Mouse (Mus musculus) hindbrain, postnatal 0 days (tissue): Measurements from ENCODE around the gene Tenm2. TPM values are rescaled to one million over a fixed set of nuclear protein-coding genes. Genes with fewer than 3 reads are reported as not detected.

Experiments used
- ATAC-seq: fragments of 200-750 bp; cut with Nextera tagmentation; 2 replicates; pipeline ENCODE4 v1.8.0; 2017; ENCODE audit warnings: mild to moderate bottlenecking, moderate TSS enrichment, moderate library complexity
- DNase-seq: peaks from one replicate; pipeline ENCODE4 v3.0.0-alpha.2; 2015; ENCODE audit warnings: low spot score
- H3K27ac ChIP-seq: fragments of 300-500 bp; sonication (generic); 2 replicates; pipeline ENCODE4 v1.5.1; 2014; ENCODE audit warnings: mild to moderate bottlenecking
- H3K27me3 ChIP-seq: fragments of 300-500 bp; sonication (generic); 2 replicates; pipeline ENCODE4 v1.6.1; 2014; ENCODE audit warnings: low read length, mixed read lengths; ENCODE audit not compliant: insufficient read depth
- H3K36me3 ChIP-seq: fragments of 300-500 bp; sonication (generic); 2 replicates; pipeline ENCODE4 v1.6.1; 2014; ENCODE audit warnings: low read length, mixed read lengths; ENCODE audit not compliant: insufficient read depth
- H3K4me1 ChIP-seq: fragments of 300-500 bp; sonication (generic); 2 replicates; pipeline ENCODE4 v1.6.1; 2014; ENCODE audit warnings: antibody characterized with exemption, low read length, mixed read lengths; ENCODE audit not compliant: insufficient read depth
- H3K4me2 ChIP-seq: fragments of 300-500 bp; sonication (generic); 2 replicates; pipeline ENCODE4 v1.6.1; 2014; ENCODE audit warnings: low read depth, mild to moderate bottlenecking, low read length, moderate library complexity, mixed read lengths
- H3K4me3 ChIP-seq: fragments of 300-500 bp; sonication (generic); 2 replicates; pipeline ENCODE4 v1.5.1; 2014; ENCODE audit warnings: low read length
- H3K9ac ChIP-seq: fragments of 300-500 bp; sonication (generic); replicated peaks from 2 replicates; pipeline ENCODE4 v1.6.1; 2014; ENCODE audit warnings: mild to moderate bottlenecking, low read length, moderate library complexity, mixed read lengths
- H3K9me3 ChIP-seq: fragments of 300-500 bp; sonication (generic); 2 replicates; pipeline ENCODE4 v1.6.1; 2016; ENCODE audit warnings: low read length, mixed read lengths
- CTCF ChIP-seq: IDR thresholded peaks from 2 replicates; pipeline ENCODE4 v1.5.1; 2016; ENCODE audit warnings: antibody characterized with exemption, control low read depth, low read depth
- whole genome bisulfite sequencing: fragments of 180-500 bp; shearing (Covaris S2); extraction: QIAGEN DNeasy Blood & Tissue Kit; methylation state at CpG from one replicate; pipeline ENCODE4 v1.1.7; 2014; 5-methylcytosine and 5-hydroxymethylcytosine counted together
- polyA plus RNA-seq: library from polyadenylated mRNA; unstranded; fragments of >200 nt; fragmentation: Nextera tagmentation; extraction: Ambion mirVana; gene quantifications from 2 replicates; pipeline ENCODE4 v1.2.1, GENCODE M21; 2015
- total RNA-seq: library from RNA; depleted of rRNA; stranded (reverse); fragments of >200 nt; gene quantifications from 2 replicates; pipeline ENCODE4 v1.2.3, GENCODE M21; 2014

Tenm2 gene
- total and polyA plus RNA-seq, 2 experiments from 2014 or later: 30.1 to 78.0 TPM

- H3K27me3 ChIP-seq: no peaks in the 10 kb centered on the region
- WGBS: 9% methylated on average over 10 of the region's 10 CpGs
- H3K9ac ChIP-seq: no peak overlapping the region
- H3K4me3 ChIP-seq: no peak overlapping the region
- ATAC-seq (peak; percentile 86), DNase-seq (peak; percentile 94)
- TF ChIP-seq CTCF: peak; percentile 90
- peak overlapping the region; percentile 28; the same call in 1 of the 2 replicates for H3K27ac ChIP-seq
- no peaks in the 10 kb centered on the region; the same call in 1 of the 2 replicates for H3K4me1 ChIP-seq
- H3K36me3 ChIP-seq: no peaks in the 10 kb centered on the region
- H3K4me2 ChIP-seq: peak overlapping the region; percentile 46
- no peaks in the 10 kb centered on the region for H3K9me3 ChIP-seq
Observed at GRCm38 (mm10) chr11:36221271-36221975, 1014.3 kb downstream of the Tenm2 start.

- H3K27me3 ChIP-seq: no peaks in the 10 kb centered on the region
- peak; percentile 51 for DNase-seq
- no peaks in the 10 kb centered on the region for H3K9me3 ChIP-seq
- H3K4me2 ChIP-seq: no peak overlapping the region
- peak overlapping the region; percentile 18; the same call in 1 of the 2 replicates for H3K27ac ChIP-seq
- TF ChIP-seq CTCF: no peak
- WGBS: 19% methylated on average over 5 of the region's 5 CpGs
- H3K4me1 ChIP-seq: no peaks in the 10 kb centered on the region; the same call in 1 of the 2 replicates
- 0 out of 2 replicates have a peak, but pooled peaks have one; percentile 30 for ATAC-seq
- H3K36me3 ChIP-seq: no peaks in the 10 kb centered on the region
- no peak overlapping the region for H3K9ac ChIP-seq
- H3K4me3 ChIP-seq: no peak overlapping the region
Observed at GRCm38 (mm10) chr11:36220651-36221050, 1015.1 kb downstream of the Tenm2 start.

- TF ChIP-seq CTCF: no peak
- H3K27ac ChIP-seq: no peak overlapping the region
Observed at GRCm38 (mm10) chr11:36219586-36219985, 1016.2 kb downstream of the Tenm2 start.

GRCm38 (mm10) chr11:36214589-36214988 is 1021.2 kb downstream of the Tenm2 start:
- no peak for DNase-seq
- Histone ChIP-seq H3K27me3 (no peaks in the 10 kb centered on the region), H3K36me3 (no peaks in the 10 kb centered on the region), H3K4me3 (no peak overlapping the region), H3K9me3 (no peaks in the 10 kb centered on the region), H3K9ac (no peak overlapping the region), H3K4me2 (no peak overlapping the region), H3K27ac (no peak overlapping the region), H3K4me1 (no peaks in the 10 kb centered on the region)
- WGBS: 43% methylated on average over 3 of the region's 3 CpGs
- no peak for ATAC-seq
- TF ChIP-seq CTCF: no peak

More at GRCm38 (mm10) chr11:36219586-36219985, 1016.2 kb downstream of the Tenm2 start:
- Histone ChIP-seq H3K9me3 (no peaks in the 10 kb centered on the region), H3K4me1 (no peaks in the 10 kb centered on the region; the same call in 1 of the 2 replicates), H3K27me3 (no peaks in the 10 kb centered on the region), H3K36me3 (no peaks in the 10 kb centered on the region), H3K9ac (no peak overlapping the region), H3K4me2 (no peak overlapping the region), H3K4me3 (no peak overlapping the region)
- DNase-seq: no peak
- 76% methylated on average over 4 of the region's 4 CpGs for WGBS
- ATAC-seq: no peak

GRCm38 (mm10) chr11:36204381-36204780 is 1031.4 kb downstream of the Tenm2 start:
- ATAC-seq: peak; percentile 45; the same call in 1 of the 2 replicates
- Histone ChIP-seq H3K4me2 (no peak overlapping the region), H3K27ac (peak overlapping the region; percentile 51)

GRCm38 (mm10) chr11:36203896-36204295 is 1031.9 kb downstream of the Tenm2 start:
- DNase-seq: no peak
- H3K4me3 ChIP-seq: no peak overlapping the region
- H3K27ac ChIP-seq: peak overlapping the region; percentile 51; the same call in 1 of the 2 replicates
- H3K9me3 ChIP-seq: no peaks in the 10 kb centered on the region
- no peaks in the 10 kb centered on the region for H3K36me3 ChIP-seq
- no peak for ATAC-seq
- H3K9ac ChIP-seq: no peak overlapping the region
- H3K4me1 ChIP-seq: no peaks in the 10 kb centered on the region
- no peaks in the 10 kb centered on the region for H3K27me3 ChIP-seq
- H3K4me2 ChIP-seq: no peak overlapping the region
- WGBS: 80% methylated on average over 1 of the region's 1 CpGs
- TF ChIP-seq CTCF: no peak

More at GRCm38 (mm10) chr11:36204381-36204780, 1031.4 kb downstream of the Tenm2 start:
- WGBS: 51% methylated on average over 6 of the region's 6 CpGs
- TF ChIP-seq CTCF: no peak
- H3K36me3 ChIP-seq: no peaks in the 10 kb centered on the region
- DNase-seq: no peak
- no peak overlapping the region for H3K9ac ChIP-seq
- H3K9me3 ChIP-seq: no peaks in the 10 kb centered on the region
- no peaks in the 10 kb centered on the region for H3K27me3 ChIP-seq
- no peaks in the 10 kb centered on the region for H3K4me1 ChIP-seq
- no peak overlapping the region for H3K4me3 ChIP-seq

- Histone ChIP-seq H3K36me3 (no peaks in the 10 kb centered on the region), H3K27me3 (no peaks in the 10 kb centered on the region), H3K4me2 (no peak overlapping the region), H3K9ac (no peak overlapping the region), H3K4me3 (no peak overlapping the region), H3K27ac (no peak overlapping the region), H3K9me3 (no peaks in the 10 kb centered on the region), H3K4me1 (no peaks in the 10 kb centered on the region)
- peak; percentile 35 for DNase-seq
- no peak for ATAC-seq
- TF ChIP-seq CTCF: no peak
- WGBS: 43% methylated on average over 2 of the region's 2 CpGs
Observed at GRCm38 (mm10) chr11:36194348-36194747, 1041.4 kb downstream of the Tenm2 start.
